Mouse (Mus musculus): ENCODE data around the gene D3Ertd254e. TPM values are rescaled to one million over a fixed set of nuclear protein-coding genes. Genes with fewer than 3 reads are reported as not detected.
"Not testable (repeated sequence)": the region's sequence is repeated elsewhere in the genome, so short reads cannot be mapped to it uniquely, and the experiment has no call there.

Gene D3Ertd254e
- polyA plus RNA-seq (2014; fragmentation: Nextera tagmentation; extraction: Ambion mirVana): 7.1 and 8.4 TPM in 2 replicates

- WGBS: under 1% methylated on average over 27 of the region's 54 CpGs
- no peaks in the 10 kb centered on the region for H3K27me3 ChIP-seq (replicated peaks; ENCODE audit: control insufficient read depth, insufficient read depth, low read length)
- no peaks in the 10 kb centered on the region for H3K36me3 ChIP-seq (ENCODE audit: control insufficient read depth, insufficient read depth, low read length)
- ATAC-seq (ENCODE audit: low read depth) (peak; percentile 100), DNase-seq (ENCODE audit: low spot score) (peak; percentile 98)
- no peaks in the 10 kb centered on the region for H3K9me3 ChIP-seq (ENCODE audit: control insufficient read depth, low read length)
- peak within 1 kb of the TSS; percentile 90 for H3K9ac ChIP-seq (ENCODE audit: low read depth, low read length)
- H3K4me1 ChIP-seq (ENCODE audit: control insufficient read depth, insufficient read depth, low read length): peaks cover 22% of the 10 kb centered on the region
- peak within 1 kb of the TSS; percentile 88 for H3K27ac ChIP-seq (replicated peaks; ENCODE audit: low read depth, low read length)
- peak within 1 kb of the TSS; percentile 62 for H3K4me2 ChIP-seq (ENCODE audit: low read depth, low read length)
- peak within 1 kb of the TSS; percentile 81 for H3K4me3 ChIP-seq (ENCODE audit: low read depth, low read length)
Measured at GRCm38 (mm10) chr3:36150934-36151686, at the start of gene D3Ertd254e. D3Ertd254e (plus strand) TSS chr3:36151017.

DNA sequence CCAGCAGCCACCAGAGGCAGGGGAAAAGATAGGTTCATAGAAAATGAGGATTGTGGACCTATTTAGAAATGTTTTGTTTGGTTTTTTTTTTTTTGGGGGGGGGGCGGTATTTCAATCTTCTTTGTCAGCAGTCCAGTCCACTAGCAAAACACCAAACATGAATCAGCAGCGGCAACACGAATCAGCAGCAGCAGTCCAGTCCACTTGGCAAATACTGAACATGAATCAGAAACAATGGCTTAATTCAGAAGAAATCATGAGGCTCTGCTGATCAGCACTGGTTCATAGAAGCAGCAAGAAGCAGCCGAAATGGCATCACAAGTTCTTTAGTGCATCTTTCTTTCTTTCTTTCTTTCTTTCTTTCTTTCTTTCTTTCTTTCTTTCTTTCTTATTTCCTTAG lies 34.7 kb upstream of the D3Ertd254e start:
- Histone ChIP-seq H3K27ac (replicated peaks; ENCODE audit: low read depth, low read length) (no peak overlapping the region), H3K4me1 (ENCODE audit: control insufficient read depth, insufficient read depth, low read length) (no peaks in the 10 kb centered on the region), H3K36me3 (ENCODE audit: control insufficient read depth, insufficient read depth, low read length) (no peaks in the 10 kb centered on the region), H3K9ac (ENCODE audit: low read depth, low read length) (no peak overlapping the region), H3K27me3 (replicated peaks; ENCODE audit: control insufficient read depth, insufficient read depth, low read length) (no peaks in the 10 kb centered on the region), H3K9me3 (ENCODE audit: control insufficient read depth, low read length) (no peaks in the 10 kb centered on the region), H3K4me2 (ENCODE audit: low read depth, low read length) (no peak overlapping the region), H3K4me3 (ENCODE audit: low read depth, low read length) (no peak overlapping the region)
- ATAC-seq (ENCODE audit: low read depth) (no peak), DNase-seq (ENCODE audit: low spot score) (no peak)
- 84% methylated on average over 4 of the region's 4 CpGs for WGBS

GRCm38 (mm10) chr3:36119684-36120548 lies 30.9 kb upstream of the D3Ertd254e start:
- Histone ChIP-seq H3K9me3 (ENCODE audit: control insufficient read depth, low read length) (0 out of 2 replicates have a peak, but pooled peaks cover 6% of the 10 kb centered on the region), H3K4me3 (ENCODE audit: low read depth, low read length) (no peak overlapping the region), H3K27me3 (replicated peaks; ENCODE audit: control insufficient read depth, insufficient read depth, low read length) (no peaks in the 10 kb centered on the region), H3K36me3 (ENCODE audit: control insufficient read depth, insufficient read depth, low read length) (no peaks in the 10 kb centered on the region), H3K4me2 (ENCODE audit: low read depth, low read length) (no peak overlapping the region), H3K27ac (replicated peaks; ENCODE audit: low read depth, low read length) (no peak overlapping the region), H3K9ac (ENCODE audit: low read depth, low read length) (no peak overlapping the region), H3K4me1 (ENCODE audit: control insufficient read depth, insufficient read depth, low read length) (no peaks in the 10 kb centered on the region)
- DNase-seq (ENCODE audit: low spot score) (no peak), ATAC-seq (ENCODE audit: low read depth) (no peak)

DNA sequence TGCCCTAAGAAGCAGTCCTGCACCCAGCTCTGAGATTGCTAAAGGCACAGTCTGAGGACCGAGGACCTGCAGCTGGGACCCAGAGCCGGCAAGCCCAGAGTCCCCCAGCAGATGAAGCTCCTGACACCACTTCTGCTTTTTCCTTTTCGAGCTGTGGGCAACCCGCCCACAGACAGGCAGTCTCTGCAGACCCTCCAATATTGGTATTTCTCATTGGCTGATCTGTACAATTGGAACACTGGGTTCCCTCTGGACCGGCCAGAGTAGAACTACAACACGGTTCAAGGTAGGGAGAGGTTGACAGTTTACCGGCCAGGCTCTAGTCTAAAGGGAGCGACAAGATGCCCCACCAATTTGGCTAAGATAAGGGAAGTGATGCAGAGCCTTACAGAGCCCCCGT lies 24.6 kb upstream of the D3Ertd254e start:
- H3K4me1 ChIP-seq (ENCODE audit: control insufficient read depth, insufficient read depth, low read length); H3K36me3 ChIP-seq (ENCODE audit: control insufficient read depth, insufficient read depth, low read length); H3K27me3 ChIP-seq (replicated peaks; ENCODE audit: control insufficient read depth, insufficient read depth, low read length); H3K9ac ChIP-seq (ENCODE audit: low read depth, low read length); H3K4me3 ChIP-seq (ENCODE audit: low read depth, low read length); H3K9me3 ChIP-seq (ENCODE audit: control insufficient read depth, low read length); ATAC-seq (ENCODE audit: low read depth); H3K4me2 ChIP-seq (ENCODE audit: low read depth, low read length); DNase-seq (ENCODE audit: low spot score); H3K27ac ChIP-seq (replicated peaks; ENCODE audit: low read depth, low read length): not testable (repeated sequence)
- 91% methylated on average over 9 of the region's 9 CpGs for WGBS

- Histone ChIP-seq H3K4me1 (ENCODE audit: control insufficient read depth, insufficient read depth, low read length) (no peaks in the 10 kb centered on the region), H3K9me3 (ENCODE audit: control insufficient read depth, low read length) (no peaks in the 10 kb centered on the region), H3K4me2 (ENCODE audit: low read depth, low read length) (no peak overlapping the region), H3K9ac (ENCODE audit: low read depth, low read length) (no peak overlapping the region), H3K36me3 (ENCODE audit: control insufficient read depth, insufficient read depth, low read length) (no peaks in the 10 kb centered on the region), H3K27me3 (replicated peaks; ENCODE audit: control insufficient read depth, insufficient read depth, low read length) (no peaks in the 10 kb centered on the region), H3K4me3 (ENCODE audit: low read depth, low read length) (no peak overlapping the region), H3K27ac (replicated peaks; ENCODE audit: low read depth, low read length) (no peak overlapping the region)
- DNase-seq (ENCODE audit: low spot score) (no peak), ATAC-seq (ENCODE audit: low read depth) (no peak)
Measured at GRCm38 (mm10) chr3:36136152-36136551, 14.7 kb upstream of the D3Ertd254e start.

GRCm38 (mm10) chr3:36137560-36137959 lies 13.3 kb upstream of the D3Ertd254e start:
- 37% methylated on average over 2 of the region's 2 CpGs for WGBS
- no peaks in the 10 kb centered on the region for H3K27me3 ChIP-seq (replicated peaks; ENCODE audit: control insufficient read depth, insufficient read depth, low read length)
- H3K4me3 ChIP-seq (ENCODE audit: low read depth, low read length): no peak overlapping the region
- H3K4me2 ChIP-seq (ENCODE audit: low read depth, low read length): no peak overlapping the region
- no peak overlapping the region for H3K27ac ChIP-seq (replicated peaks; ENCODE audit: low read depth, low read length)
- DNase-seq (ENCODE audit: low spot score): peak; percentile 47
- H3K36me3 ChIP-seq (ENCODE audit: control insufficient read depth, insufficient read depth, low read length): no peaks in the 10 kb centered on the region
- no peak for ATAC-seq (ENCODE audit: low read depth)
- no peak overlapping the region for H3K9ac ChIP-seq (ENCODE audit: low read depth, low read length)
- no peaks in the 10 kb centered on the region for H3K9me3 ChIP-seq (ENCODE audit: control insufficient read depth, low read length)
- H3K4me1 ChIP-seq (ENCODE audit: control insufficient read depth, insufficient read depth, low read length): no peaks in the 10 kb centered on the region

DNA sequence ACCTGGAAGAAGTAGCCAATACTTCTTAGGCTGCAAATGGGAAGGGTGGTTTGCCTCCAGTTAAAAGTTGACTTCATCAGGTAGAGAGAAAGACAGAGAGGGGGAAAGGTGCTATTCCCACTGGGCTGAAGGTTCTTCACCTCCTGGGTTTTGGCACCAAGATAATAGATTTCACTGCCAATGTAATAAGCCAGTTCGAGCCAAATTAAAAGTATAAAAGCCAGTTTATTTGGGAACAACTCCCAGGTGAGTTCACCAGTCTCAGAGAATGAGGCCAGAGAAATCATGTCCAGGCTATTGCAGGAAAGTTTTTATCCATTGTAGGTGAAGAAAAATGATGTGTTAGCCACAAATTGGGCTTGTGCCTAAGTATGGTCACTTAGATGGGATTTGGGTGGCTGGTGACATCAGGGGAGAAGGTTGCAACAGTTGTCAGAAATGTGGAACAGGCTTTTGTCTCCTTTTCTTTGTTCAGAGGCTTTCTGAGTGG lies 12.6 kb upstream of the D3Ertd254e start:
- Histone ChIP-seq H3K4me1 (ENCODE audit: control insufficient read depth, insufficient read depth, low read length) (no peaks in the 10 kb centered on the region), H3K9ac (ENCODE audit: low read depth, low read length) (no peak overlapping the region), H3K36me3 (ENCODE audit: control insufficient read depth, insufficient read depth, low read length) (no peaks in the 10 kb centered on the region), H3K4me2 (ENCODE audit: low read depth, low read length) (no peak overlapping the region), H3K9me3 (ENCODE audit: control insufficient read depth, low read length) (no peaks in the 10 kb centered on the region), H3K4me3 (ENCODE audit: low read depth, low read length) (no peak overlapping the region), H3K27ac (replicated peaks; ENCODE audit: low read depth, low read length) (no peak overlapping the region), H3K27me3 (replicated peaks; ENCODE audit: control insufficient read depth, insufficient read depth, low read length) (no peaks in the 10 kb centered on the region)
- ATAC-seq (ENCODE audit: low read depth): no peak
- WGBS: 78% methylated on average over 1 of the region's 1 CpGs
- no peak for DNase-seq (ENCODE audit: low spot score)

DNA sequence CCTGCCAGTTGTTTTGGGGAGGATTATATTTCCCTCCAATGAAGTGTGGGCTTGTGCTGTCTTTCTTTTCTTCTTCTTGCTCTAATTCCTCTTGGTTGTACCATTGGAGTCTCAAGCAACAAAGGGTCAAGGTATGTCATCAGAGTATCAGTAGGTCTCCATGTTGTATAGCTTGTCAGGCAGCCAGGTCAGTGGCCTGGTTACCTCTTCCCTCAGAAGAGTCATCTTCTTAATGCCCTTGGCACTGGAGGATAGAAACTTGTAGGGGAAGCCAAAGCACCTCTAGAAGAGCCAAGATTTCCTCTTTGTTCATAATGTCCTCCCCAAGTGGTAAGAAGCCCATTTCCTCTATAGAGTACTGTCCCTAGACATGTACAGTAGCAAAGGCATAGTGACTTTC lies 11.8 kb upstream of the D3Ertd254e start:
- H3K36me3 ChIP-seq (ENCODE audit: control insufficient read depth, insufficient read depth, low read length): no peaks in the 10 kb centered on the region
- H3K9me3 ChIP-seq (ENCODE audit: control insufficient read depth, low read length): no peaks in the 10 kb centered on the region
- DNase-seq (ENCODE audit: low spot score): no peak
- H3K4me3 ChIP-seq (ENCODE audit: low read depth, low read length): no peak overlapping the region
- H3K27me3 ChIP-seq (replicated peaks; ENCODE audit: control insufficient read depth, insufficient read depth, low read length): no peaks in the 10 kb centered on the region
- no peak for ATAC-seq (ENCODE audit: low read depth)
- no peak overlapping the region for H3K9ac ChIP-seq (ENCODE audit: low read depth, low read length)
- H3K27ac ChIP-seq (replicated peaks; ENCODE audit: low read depth, low read length): no peak overlapping the region
- H3K4me2 ChIP-seq (ENCODE audit: low read depth, low read length): no peak overlapping the region
- no peaks in the 10 kb centered on the region for H3K4me1 ChIP-seq (ENCODE audit: control insufficient read depth, insufficient read depth, low read length)
